Mouse (Mus musculus) lung, postnatal 0 days (tissue): Measurements from ENCODE around the gene Pus7. TPM values are rescaled to one million over a fixed set of nuclear protein-coding genes. Genes with fewer than 3 reads are reported as not detected.
A peak's percentile ranks its signal among the peaks of the same experiment; 100 is the strongest.

Experiments used
- ATAC-seq: fragments of 200-750 bp; cut with Nextera tagmentation; 2 replicates; pipeline ENCODE4 v1.8.0; 2017; ENCODE audit warnings: moderate library complexity
- DNase-seq: peaks from one replicate; pipeline ENCODE4 v3.0.0-alpha.2; 2016; ENCODE audit warnings: low spot score
- H3K27ac ChIP-seq: fragments of 300-500 bp; sonication (generic); 2 replicates; pipeline ENCODE4 v1.5.1; 2014; ENCODE audit warnings: antibody characterized with exemption, mild to moderate bottlenecking, low read length, mixed read lengths
- H3K27me3 ChIP-seq: fragments of 300-500 bp; sonication (generic); replicated peaks from 2 replicates; pipeline ENCODE4 v1.6.1; 2014; ENCODE audit warnings: low read length, mixed read lengths; ENCODE audit not compliant: insufficient read depth
- H3K36me3 ChIP-seq: fragments of 300-500 bp; sonication (generic); 2 replicates; pipeline ENCODE4 v1.6.1; 2014; ENCODE audit warnings: low read length, mixed read lengths; ENCODE audit not compliant: insufficient read depth
- H3K4me1 ChIP-seq: fragments of 300-500 bp; sonication (generic); 2 replicates; pipeline ENCODE4 v1.6.1; 2014; ENCODE audit warnings: antibody characterized with exemption, low read depth, low read length, mixed read lengths; ENCODE audit not compliant: insufficient read depth
- H3K4me2 ChIP-seq: fragments of 300-500 bp; sonication (generic); replicated peaks from 2 replicates; pipeline ENCODE4 v1.6.1; 2014; ENCODE audit warnings: low read depth, mild to moderate bottlenecking, low read length, moderate library complexity, mixed read lengths
- H3K4me3 ChIP-seq: fragments of 300-500 bp; sonication (generic); 2 replicates; pipeline ENCODE4 v1.5.1; 2014; ENCODE audit warnings: low read depth, low read length
- H3K9ac ChIP-seq: fragments of 300-500 bp; sonication (generic); replicated peaks from 2 replicates; pipeline ENCODE4 v1.6.1; 2014; ENCODE audit warnings: low read depth, mild to moderate bottlenecking
- H3K9me3 ChIP-seq: fragments of 300-500 bp; sonication (generic); 2 replicates; pipeline ENCODE4 v1.6.1; 2016; ENCODE audit warnings: low read length, mixed read lengths
- CTCF ChIP-seq: IDR thresholded peaks from 2 replicates; pipeline ENCODE4 v1.5.1; 2016; ENCODE audit warnings: antibody characterized with exemption, mild to moderate bottlenecking
- EP300 ChIP-seq: IDR thresholded peaks from 2 replicates; pipeline ENCODE4 v1.6.1; 2016; ENCODE audit warnings: antibody characterized with exemption, mild to moderate bottlenecking, control low read depth
- WGBS: fragments of 180-500 bp; shearing (Covaris S2); extraction: QIAGEN DNeasy Blood & Tissue Kit; methylation state at CpG from one replicate; pipeline ENCODE4 v1.1.7; 2014; 5-methylcytosine and 5-hydroxymethylcytosine counted together
- polyA plus RNA-seq: library from polyadenylated mRNA; unstranded; fragments of >200 nt; fragmentation: Nextera tagmentation; extraction: Ambion mirVana; gene quantifications from 2 replicates; pipeline ENCODE4 v1.2.1, GENCODE M21; 2015

The Pus7 gene
- 6.3 and 6.7 TPM in 2 replicates for polyA plus RNA-seq

- Histone ChIP-seq H3K4me3 (peak within 1 kb of the TSS; percentile 76), H3K27me3 (no peaks in the 10 kb centered on the region), H3K27ac (peak within 1 kb of the TSS; percentile 54; the same call in 1 of the 2 replicates), H3K4me2 (peak within 1 kb of the TSS; percentile 94), H3K4me1 (0 out of 2 replicates have a peak, but pooled peaks cover 1% of the 10 kb centered on the region), H3K9me3 (no peaks in the 10 kb centered on the region), H3K9ac (peak within 1 kb of the TSS; percentile 63), H3K36me3 (no peaks in the 10 kb centered on the region)
- ATAC-seq (peak; percentile 95), DNase-seq (peak; percentile 93)
- WGBS = under 1% methylated on average over 61 of the region's 86 CpGs
- TF ChIP-seq CTCF (no peak), EP300 (no peak)
These were observed at the start of gene Pus7 for GRCm38 (mm10) chr5:23782931-23783877. Gene Pus7 (minus strand): TSS chr5:23783711.

GRCm38 (mm10) chr5:23830897-23831752 lies 47.6 kb upstream of the Pus7 start:
- H3K36me3 ChIP-seq = no peaks in the 10 kb centered on the region
- DNase-seq (no peak), ATAC-seq (no peak)
- WGBS = 32% methylated on average over 58 of the region's 58 CpGs
- H3K9ac ChIP-seq = no peak overlapping the region
- no peak overlapping the region for H3K27ac ChIP-seq
- H3K27me3 ChIP-seq = no peaks in the 10 kb centered on the region
- H3K4me2 ChIP-seq = no peak overlapping the region
- TF ChIP-seq CTCF (no peak), EP300 (no peak)
- H3K4me1 ChIP-seq = no peaks in the 10 kb centered on the region
- H3K9me3 ChIP-seq = no peaks in the 10 kb centered on the region
- no peak overlapping the region for H3K4me3 ChIP-seq

GRCm38 (mm10) chr5:23826321-23827004 lies 43.0 kb upstream of the Pus7 start:
- Histone ChIP-seq H3K4me3 (no peak overlapping the region), H3K9ac (no peak overlapping the region), H3K4me2 (no peak overlapping the region), H3K4me1 (no peaks in the 10 kb centered on the region), H3K27me3 (no peaks in the 10 kb centered on the region), H3K9me3 (no peaks in the 10 kb centered on the region), H3K36me3 (no peaks in the 10 kb centered on the region), H3K27ac (no peak overlapping the region)
- DNase-seq (peak; percentile 80), ATAC-seq (peak; percentile 62)
- 29% methylated on average over 11 of the region's 11 CpGs for WGBS
- TF ChIP-seq CTCF (peak; percentile 78), EP300 (no peak)

- Histone ChIP-seq H3K4me3 (no peak overlapping the region), H3K9ac (no peak overlapping the region), H3K9me3 (no peaks in the 10 kb centered on the region), H3K4me2 (no peak overlapping the region), H3K36me3 (peaks cover 4% of the 10 kb centered on the region; the same call in 1 of the 2 replicates), H3K27me3 (no peaks in the 10 kb centered on the region), H3K27ac (no peak overlapping the region), H3K4me1 (no peaks in the 10 kb centered on the region)
- TF ChIP-seq EP300 (no peak), CTCF (no peak)
- 73% methylated on average over 8 of the region's 8 CpGs for WGBS
- no peak for DNase-seq
- no peak for ATAC-seq
These were observed 40.7 kb upstream of the Pus7 start for GRCm38 (mm10) chr5:23824171-23824733.

- TF ChIP-seq CTCF (no peak), EP300 (no peak)
- no peak overlapping the region for H3K9ac ChIP-seq
- DNase-seq = no peak
- no peak overlapping the region for H3K4me3 ChIP-seq
- H3K27me3 ChIP-seq = no peaks in the 10 kb centered on the region
- no peaks in the 10 kb centered on the region for H3K4me1 ChIP-seq
- 61% methylated on average over 11 of the region's 11 CpGs for WGBS
- no peak overlapping the region for H3K27ac ChIP-seq
- H3K9me3 ChIP-seq = no peaks in the 10 kb centered on the region
- ATAC-seq = no peak
- peaks cover 4% of the 10 kb centered on the region; the same call in 1 of the 2 replicates for H3K36me3 ChIP-seq
- H3K4me2 ChIP-seq = no peak overlapping the region
These were observed 38.8 kb upstream of the Pus7 start for GRCm38 (mm10) chr5:23822306-23822705.
